Mouse (Mus musculus) WW6 (cell line): ENCODE data around the gene Slc24a2.
A peak's percentile ranks its signal among the peaks of the same experiment; 100 is the strongest.

Experiments
- DNase-seq: peaks from one replicate; pipeline ENCODE4 v3.0.0-alpha.2; 2013; ENCODE audit warnings: low read depth, low spot score

Slc24a2 gene

GRCm38 (mm10) chr4:87043296-87043695 lies 187.0 kb downstream of the Slc24a2 start:
- DNase-seq: no peak

DNA sequence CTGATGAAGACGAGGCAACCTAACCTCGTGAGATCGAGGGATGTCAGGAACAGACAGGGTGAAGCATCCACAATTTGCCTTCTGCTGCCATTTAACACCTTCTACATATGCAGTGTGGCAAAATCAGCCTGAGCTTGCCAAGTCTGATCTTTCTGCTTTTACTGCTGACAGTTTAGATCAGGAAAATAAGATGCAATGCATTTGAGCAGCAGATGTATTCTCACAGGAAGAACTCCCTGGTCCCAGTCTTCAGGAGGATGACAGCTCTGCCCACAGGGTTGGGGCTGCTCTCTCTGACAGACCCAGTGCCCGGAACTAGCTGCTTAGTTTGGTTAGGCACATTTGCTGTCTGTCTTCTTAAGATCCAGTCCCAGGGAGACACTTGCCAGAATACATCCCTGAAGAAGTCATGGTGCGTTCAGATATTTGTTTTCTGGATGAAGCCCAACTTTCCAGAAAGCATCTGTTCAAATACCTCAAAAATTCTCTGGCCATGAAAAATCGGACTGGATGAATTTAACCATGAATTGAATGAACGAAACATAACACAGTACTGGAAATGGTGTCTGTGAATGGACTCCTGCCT lies 188.8 kb downstream of the Slc24a2 start:
- no peak for DNase-seq

GRCm38 (mm10) chr4:87037592-87037991 lies 192.7 kb downstream of the Slc24a2 start:
- peak; percentile 11 for DNase-seq

DNA sequence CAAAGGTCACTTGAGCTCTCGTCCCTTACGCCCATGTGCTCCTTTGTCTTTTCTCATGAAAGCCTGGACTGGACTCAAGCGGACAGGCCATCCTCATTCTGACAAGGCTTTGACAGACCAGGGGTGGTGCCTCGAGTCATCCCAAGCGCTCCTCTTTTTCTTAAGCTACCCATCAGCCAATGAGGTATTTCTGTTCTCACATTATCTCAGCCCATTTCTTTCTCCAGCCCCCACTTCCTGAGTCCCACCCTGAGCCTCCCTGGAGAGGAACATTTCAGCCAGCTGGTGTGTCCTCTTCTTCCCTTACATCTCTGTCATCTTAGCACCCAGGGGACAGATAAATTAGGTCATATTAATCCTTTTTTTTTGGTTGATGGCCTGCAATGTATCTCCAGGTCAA lies 193.8 kb downstream of the Slc24a2 start:
- DNase-seq: no peak

DNA sequence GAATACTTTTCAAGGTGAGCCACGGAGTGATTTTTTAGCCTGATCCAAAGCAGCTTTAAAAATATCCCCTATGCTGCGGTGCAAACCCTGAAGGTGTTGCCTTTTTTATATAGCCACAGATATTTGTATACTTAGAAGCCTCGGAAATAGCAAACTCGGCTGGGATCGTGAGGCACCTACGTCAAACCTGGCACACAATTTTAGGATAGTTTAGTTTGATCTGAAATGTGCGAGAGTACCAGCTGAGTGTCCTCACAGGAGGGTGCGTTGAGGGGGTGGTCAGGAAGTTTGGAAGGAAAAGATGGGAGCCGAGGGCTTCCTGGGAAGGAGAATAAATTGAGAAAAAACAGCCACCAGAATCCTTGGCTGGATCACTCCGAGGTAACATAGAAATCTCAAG lies 194.6 kb downstream of the Slc24a2 start:
- no peak for DNase-seq

- no peak for DNase-seq
Observed at GRCm38 (mm10) chr4:87032632-87033031, 197.6 kb downstream of the Slc24a2 start.

GRCm38 (mm10) chr4:87031076-87031475 lies 199.2 kb downstream of the Slc24a2 start:
- no peak for DNase-seq

DNA sequence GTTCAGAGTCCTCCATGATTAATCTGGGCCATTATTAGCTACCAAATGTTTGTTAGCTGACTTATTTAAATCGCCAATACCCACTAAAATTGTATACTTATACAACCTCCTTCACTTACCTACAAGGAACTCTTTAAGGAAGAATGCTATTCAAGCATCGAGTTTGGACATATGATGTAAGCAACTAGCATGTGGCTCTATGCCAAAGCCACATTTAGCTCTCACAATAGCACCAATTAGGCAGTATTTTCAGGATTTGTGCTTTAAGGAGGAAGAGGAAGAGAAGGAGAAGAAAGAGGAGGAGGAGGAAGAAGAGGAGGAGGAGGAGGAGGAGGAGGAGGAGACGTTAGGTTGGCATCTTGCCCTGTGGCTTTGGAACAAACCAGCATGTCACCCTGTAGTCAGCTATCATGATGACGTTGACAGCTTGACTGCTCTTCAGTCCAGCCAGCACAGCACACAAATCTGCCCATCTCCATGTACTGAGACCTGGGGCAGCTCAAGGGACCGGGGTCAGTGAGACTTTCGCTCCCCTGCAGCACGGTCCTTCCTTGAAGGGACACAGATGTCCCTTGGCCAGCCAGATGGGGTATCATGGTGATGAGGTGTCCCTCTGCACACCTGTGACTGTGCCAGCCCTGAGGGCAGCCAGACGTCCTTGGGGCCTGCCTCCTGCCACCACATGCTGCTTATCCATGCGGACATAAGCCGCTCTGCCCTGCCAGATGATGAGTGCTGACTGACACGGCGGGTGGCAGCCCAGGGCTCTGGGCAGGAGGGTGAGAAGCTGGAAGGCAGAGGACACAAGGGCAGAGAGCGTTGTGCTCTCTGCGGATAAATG lies 203.7 kb downstream of the Slc24a2 start:
- DNase-seq: no peak

DNA sequence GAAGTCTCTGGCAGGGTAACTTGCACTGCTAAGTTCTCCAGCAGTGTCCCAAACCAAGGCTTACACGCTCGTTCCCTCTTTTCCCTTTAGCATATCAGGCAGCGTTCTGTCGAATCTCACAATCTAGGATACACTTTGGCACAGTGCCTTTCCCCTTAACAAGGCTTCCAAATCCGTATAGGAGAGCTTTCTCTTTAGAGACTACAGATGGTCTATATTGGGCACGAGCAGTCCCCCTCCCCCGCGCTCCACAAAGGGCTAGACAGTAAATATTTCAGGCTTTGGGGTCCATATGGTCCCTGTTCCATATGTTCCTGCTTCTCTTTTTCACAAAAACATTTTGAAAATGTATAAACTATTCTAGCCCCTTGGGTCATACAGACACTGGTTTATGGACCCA lies 205.7 kb downstream of the Slc24a2 start:
- no peak for DNase-seq

DNA sequence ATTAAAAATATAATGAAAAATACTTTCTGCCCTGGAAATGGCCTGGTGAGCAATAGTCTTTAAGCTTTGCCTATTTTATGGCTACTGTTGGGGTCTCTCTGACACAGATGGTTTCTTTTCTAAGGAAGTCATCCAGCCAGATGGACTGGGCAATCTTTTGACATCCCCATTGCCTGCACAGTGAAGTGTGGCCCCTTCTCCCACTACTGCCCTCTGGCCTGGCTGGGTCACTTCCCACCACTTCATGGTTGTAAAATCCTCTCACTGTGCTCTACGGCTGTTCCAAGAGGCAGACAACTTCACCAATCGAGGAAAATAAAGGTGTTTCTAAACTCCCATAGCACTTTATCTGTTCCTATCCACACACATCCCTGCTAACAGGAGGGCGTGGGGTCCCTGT lies 208.7 kb downstream of the Slc24a2 start:
- no peak for DNase-seq

DNA sequence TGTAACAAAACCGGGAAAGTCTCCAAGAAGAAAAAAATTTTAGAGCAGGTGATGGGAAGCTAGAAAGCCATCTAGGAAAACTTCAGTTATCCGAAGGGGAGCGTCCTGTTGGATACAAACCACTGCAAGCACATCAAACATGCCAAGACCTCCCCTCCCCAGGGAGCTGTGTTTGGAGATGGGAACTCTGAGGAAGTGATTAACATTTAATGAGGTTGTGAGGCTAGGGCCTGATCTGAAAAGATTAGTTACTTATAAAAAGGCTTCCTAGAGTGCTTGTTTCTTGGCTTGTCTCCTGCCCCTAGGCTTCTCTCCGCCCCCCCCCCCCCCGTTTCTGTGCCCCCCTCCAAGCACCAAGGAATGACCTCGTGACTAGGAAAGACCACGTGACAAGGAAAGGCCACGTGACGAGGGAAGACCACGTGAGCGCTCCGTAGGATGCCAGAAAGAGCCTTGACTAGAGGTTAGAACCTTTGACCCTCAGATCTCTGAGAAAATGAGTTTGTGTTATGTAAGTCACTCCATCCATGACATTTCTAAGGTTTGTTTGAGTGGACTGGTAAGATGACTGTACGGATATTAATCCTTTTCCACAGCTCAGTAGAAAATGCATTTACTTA lies 210.7 kb downstream of the Slc24a2 start:
- no peak for DNase-seq

- DNase-seq: no peak
Observed at GRCm38 (mm10) chr4:87018073-87018997, 211.9 kb downstream of the Slc24a2 start.

GRCm38 (mm10) chr4:87017464-87017863 lies 212.8 kb downstream of the Slc24a2 start:
- DNase-seq: no peak

GRCm38 (mm10) chr4:87015746-87016145 lies 214.5 kb downstream of the Slc24a2 start:
- DNase-seq: no peak

- no peak for DNase-seq
Observed at GRCm38 (mm10) chr4:87013721-87014620, 216.3 kb downstream of the Slc24a2 start.

DNA sequence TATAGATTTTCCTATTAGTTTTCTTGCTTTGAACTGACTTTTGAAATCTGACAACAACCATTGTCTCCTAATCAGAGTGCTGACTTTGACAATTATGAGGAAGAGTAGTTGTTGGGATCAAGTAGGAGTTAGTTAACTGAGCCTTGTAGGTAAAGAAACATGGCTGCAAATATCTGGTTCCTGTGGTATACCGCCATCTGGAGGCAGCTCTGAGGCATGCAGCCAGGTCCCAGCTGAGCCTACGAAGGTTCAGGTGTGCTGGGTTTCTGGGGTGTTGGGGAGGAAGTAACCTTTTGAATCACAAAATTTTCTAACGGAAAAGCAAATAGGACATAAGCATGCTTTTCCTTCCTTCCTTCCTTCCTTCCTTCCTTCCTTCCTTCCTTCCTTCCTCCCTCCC lies 237.8 kb downstream of the Slc24a2 start:
- DNase-seq: no peak

- DNase-seq: no peak
Observed at GRCm38 (mm10) chr4:86989301-86989700, 241.0 kb downstream of the Slc24a2 start.

GRCm38 (mm10) chr4:86987846-86988245 lies 242.4 kb downstream of the Slc24a2 start:
- DNase-seq: no peak

GRCm38 (mm10) chr4:86977272-86977671 lies 253.0 kb downstream of the Slc24a2 start:
- no peak for DNase-seq

DNA sequence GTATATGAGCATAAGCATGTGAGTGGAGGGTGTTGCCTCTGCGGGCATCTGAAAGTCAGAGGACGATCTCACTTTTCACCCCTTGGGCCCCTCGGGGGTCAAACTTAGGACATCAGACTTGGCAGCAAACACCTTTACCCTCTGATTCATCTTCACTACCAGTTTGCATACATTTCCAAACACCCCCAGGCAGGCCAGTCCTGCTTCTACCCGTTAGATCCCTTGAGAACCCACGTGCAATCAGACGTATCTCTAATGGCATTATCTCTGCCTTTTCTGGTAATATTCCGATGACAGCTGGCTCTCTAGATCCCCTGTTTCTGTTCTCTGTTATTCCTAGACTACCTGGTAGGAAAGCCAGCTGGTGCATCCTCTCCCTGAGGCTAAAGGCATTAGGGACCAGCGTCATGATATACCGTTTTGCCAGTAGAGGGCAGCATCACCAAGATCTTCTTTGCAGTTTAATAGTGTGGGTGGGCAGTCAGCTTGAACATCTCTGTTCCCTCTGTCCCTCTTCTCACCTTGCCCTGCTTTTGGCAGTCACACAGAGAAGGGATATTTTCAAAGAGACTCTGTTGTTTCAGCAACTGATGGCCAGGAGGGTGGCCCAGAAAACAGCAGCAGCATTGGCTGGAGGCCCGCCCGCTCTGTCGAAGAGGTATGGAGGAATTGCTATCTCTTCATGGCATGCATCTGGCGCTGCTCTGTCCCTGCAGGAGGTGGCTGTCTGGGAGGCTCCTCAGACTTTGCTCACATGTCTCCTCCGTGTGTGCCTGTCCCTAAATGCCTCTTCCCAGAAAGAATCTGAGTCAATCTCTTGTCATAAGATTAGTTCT lies 272.5 kb downstream of the Slc24a2 start:
- peak; percentile 45 for DNase-seq
